Mouse (Mus musculus): ENCODE results near the gene Zfp322a.

- TF ChIP-seq CTCF (IDR thresholded peaks at IDR 0.05): no peak
- TF ChIP-seq POLR2A (IDR thresholded peaks at IDR 0.05; ENCODE audit: insufficient read depth, low read depth, low read length): no peak
Observed at GRCm38 (mm10) chr13:23402626-23403025, 33.6 kb upstream of the Zfp322a start.
